Mouse (Mus musculus) liver, embryonic 14.5 days (tissue): ENCODE measurements around the gene Pttg1ip. TPM values are rescaled to one million over a fixed set of nuclear protein-coding genes. Genes with fewer than 3 reads are reported as not detected.

Source experiments
- ATAC-seq: fragments of 200-750 bp; cut with Nextera tagmentation; 2 replicates; pipeline ENCODE4 v1.8.0; 2017; ENCODE audit warnings: moderate number of reproducible peaks, mild to moderate bottlenecking, moderate library complexity; ENCODE audit not compliant: insufficient read depth
- DNase-seq, 3 experiments: peaks; one replicate each; pipeline ENCODE4 v3.0.0-alpha.2; 2012 to 2013; ENCODE audit warnings: low read depth in 3 of 3, low spot score in 3 of 3
- H3K27ac ChIP-seq: fragments of 300-500 bp; sonication (generic); 2 replicates; pipeline ENCODE4 v1.5.1; 2014; ENCODE audit warnings: moderate library complexity, mild to moderate bottlenecking, control low read depth, inconsistent platforms
- H3K27me3 ChIP-seq: fragments of 300-500 bp; sonication (generic); 2 replicates; pipeline ENCODE4 v1.6.1; 2014; ENCODE audit warnings: mild to moderate bottlenecking, low read length, moderate library complexity; ENCODE audit not compliant: control insufficient read depth, insufficient read depth
- H3K36me3 ChIP-seq: fragments of 300-500 bp; sonication (generic); replicated peaks from 2 replicates; pipeline ENCODE4 v1.6.1; 2014; ENCODE audit warnings: low read depth; ENCODE audit not compliant: control insufficient read depth, insufficient read depth
- H3K4me1 ChIP-seq, 2 experiments: fragments of 200-500 bp in 1 of 2; fragments of 300-500 bp in 1 of 2; sonication (generic) in 1 of 2; replicated peaks; 2 replicates each; pipeline ENCODE4 v1.6.1; 2012 to 2014; ENCODE audit warnings: antibody characterized with exemption in 1 of 2, inconsistent platforms in 1 of 2, low read length in 1 of 2; ENCODE audit not compliant: control insufficient read depth in 2 of 2, insufficient read depth in 2 of 2
- H3K4me2 ChIP-seq: fragments of 300-500 bp; sonication (generic); 2 replicates; pipeline ENCODE4 v1.6.1; 2014; ENCODE audit warnings: low read depth, mild to moderate bottlenecking, control low read depth, moderate library complexity
- H3K4me3 ChIP-seq, 2 experiments: fragments of 200-500 bp in 1 of 2; fragments of 300-500 bp in 1 of 2; sonication (generic) in 1 of 2; 2 replicates each; pipeline ENCODE4 v1.5.1; 2012 to 2014; ENCODE audit warnings: low read depth in 2 of 2, low read length in 2 of 2, mild to moderate bottlenecking in 2 of 2, control low read depth in 1 of 2, inconsistent platforms in 1 of 2, moderate library complexity in 1 of 2; ENCODE audit not compliant: insufficient read depth in 1 of 2
- H3K9ac ChIP-seq: fragments of 300-500 bp; sonication (generic); replicated peaks from 2 replicates; pipeline ENCODE4 v1.6.1; 2014; ENCODE audit warnings: mild to moderate bottlenecking, control low read depth, moderate library complexity
- H3K9me3 ChIP-seq: fragments of 300-500 bp; sonication (generic); 2 replicates; pipeline ENCODE4 v1.6.1; 2016; ENCODE audit warnings: low read length, mixed read lengths; ENCODE audit not compliant: control insufficient read depth
- CTCF ChIP-seq: IDR thresholded peaks from 2 replicates; pipeline ENCODE4 v1.5.1; 2016; ENCODE audit warnings: antibody characterized with exemption, low read depth, control low read depth
- EP300 ChIP-seq: IDR thresholded peaks from 2 replicates; pipeline ENCODE4 v1.6.1; 2016; ENCODE audit warnings: antibody characterized with exemption, low read depth
- WGBS: fragments of 180-500 bp; shearing (Covaris S2); extraction: QIAGEN DNeasy Blood & Tissue Kit; methylation state at CpG from one replicate; pipeline ENCODE4 v1.1.7; 2014; ENCODE audit not compliant: insufficient replicate concordance; 5-methylcytosine and 5-hydroxymethylcytosine counted together
- polyA plus RNA-seq, 2 experiments: library from polyadenylated mRNA; depleted of rRNA in 1 of 2; stranded (reverse) in 1 of 2; unstranded in 1 of 2; fragments of >200 nt; fragmentation: Nextera tagmentation in 1 of 2; extraction: Ambion mirVana in 1 of 2; gene quantifications; 2 replicates each; pipeline versions ENCODE4 v1.2.1 to v1.2.3; 2012 to 2014

Gene Pttg1ip
- polyA plus RNA-seq, 2 experiments = 40.5 to 64.8 TPM

DNA sequence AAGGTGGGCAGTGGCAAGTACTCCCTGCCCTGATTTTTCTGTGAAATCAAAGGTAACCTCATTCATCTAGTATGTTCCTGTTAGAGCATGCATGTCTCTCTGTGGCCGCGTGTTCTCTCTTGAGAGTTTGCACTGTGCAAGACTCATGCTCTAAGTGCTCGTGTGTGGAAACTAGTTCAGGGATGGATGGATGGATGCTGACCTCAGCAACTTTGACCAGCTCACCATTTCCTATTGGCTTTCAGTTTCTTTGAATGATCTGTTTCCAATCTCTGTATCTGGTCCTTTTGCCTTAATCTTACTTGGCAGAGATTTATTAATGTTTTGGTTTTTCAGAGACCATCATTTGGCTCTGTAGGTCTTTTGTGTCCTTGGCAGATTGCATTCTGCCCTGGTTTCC, 47.6 kb downstream of the Pttg1ip start:
- peaks cover 0 to 11% of the 10 kb centered on the region in 2 experiments; a peak in 1 of 4 replicates for H3K4me1 ChIP-seq
- TF ChIP-seq EP300 (no peak), CTCF (no peak)
- no peak overlapping the region for H3K27ac ChIP-seq
- no peaks in the 10 kb centered on the region for H3K9me3 ChIP-seq
- no peak overlapping the region for H3K9ac ChIP-seq
- peaks cover 21% of the 10 kb centered on the region for H3K36me3 ChIP-seq
- H3K27me3 ChIP-seq = no peaks in the 10 kb centered on the region
- 81% methylated on average over 3 of the region's 3 CpGs for WGBS
- H3K4me3 ChIP-seq = no peak overlapping the region
- ATAC-seq (no peak), DNase-seq (no peak)
- no peak overlapping the region for H3K4me2 ChIP-seq

DNA sequence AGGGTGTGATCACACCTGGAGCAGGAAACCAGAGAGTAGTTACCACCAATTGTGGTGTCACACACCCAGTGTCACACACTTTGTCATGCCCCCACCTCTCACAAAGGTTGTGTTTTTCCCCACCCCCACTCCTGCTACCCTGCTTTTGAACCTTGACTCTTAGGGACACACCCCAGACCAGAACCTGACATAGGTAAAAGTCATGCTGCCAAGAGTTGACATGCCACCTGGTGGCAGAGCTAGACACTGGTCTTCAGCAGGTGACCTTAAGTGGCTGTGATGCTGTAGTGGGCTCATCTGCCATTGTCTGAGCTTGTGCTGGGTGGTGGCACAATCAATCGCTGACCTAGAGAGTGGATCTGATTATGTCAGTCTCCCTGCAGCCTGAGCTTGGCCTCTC, 48.5 kb downstream of the Pttg1ip start:
- 74% methylated on average over 1 of the region's 1 CpGs for WGBS
- Histone ChIP-seq H3K9me3 (no peaks in the 10 kb centered on the region), H3K4me3 (no peak overlapping the region), H3K4me1 (peaks cover 0 to 11% of the 10 kb centered on the region in 2 experiments; a peak in 1 of 4 replicates), H3K36me3 (peaks cover 21% of the 10 kb centered on the region), H3K27me3 (no peaks in the 10 kb centered on the region), H3K4me2 (no peak overlapping the region), H3K9ac (no peak overlapping the region), H3K27ac (no peak overlapping the region)
- no peak for DNase-seq
- TF ChIP-seq CTCF (peak; percentile 44), EP300 (no peak)
- no peak for ATAC-seq

GRCm38 (mm10) chr10:77634016-77634415, 52.5 kb downstream of the Pttg1ip start:
- Histone ChIP-seq H3K27ac (no peak overlapping the region), H3K9ac (no peak overlapping the region), H3K4me1 (peaks cover 0 to 5% of the 10 kb centered on the region in 2 experiments; a peak in 1 of 4 replicates), H3K4me3 (no peak overlapping the region), H3K9me3 (no peaks in the 10 kb centered on the region), H3K4me2 (no peak overlapping the region), H3K36me3 (peaks cover 36% of the 10 kb centered on the region), H3K27me3 (no peaks in the 10 kb centered on the region)
- DNase-seq (no peak), ATAC-seq (no peak)
- WGBS = 81% methylated on average over 6 of the region's 6 CpGs
- TF ChIP-seq CTCF = no peak
- no peak for TF ChIP-seq EP300

GRCm38 (mm10) chr10:77634452-77635231, 53.1 kb downstream of the Pttg1ip start:
- H3K4me3 ChIP-seq = no peak overlapping the region
- peaks cover 0 to 5% of the 10 kb centered on the region in 2 experiments; a peak in 1 of 4 replicates for H3K4me1 ChIP-seq
- ATAC-seq (no peak), DNase-seq (no peak)
- H3K9ac ChIP-seq = no peak overlapping the region
- no peaks in the 10 kb centered on the region for H3K9me3 ChIP-seq
- H3K27me3 ChIP-seq = no peaks in the 10 kb centered on the region
- no peak overlapping the region for H3K27ac ChIP-seq
- peaks cover 36% of the 10 kb centered on the region for H3K36me3 ChIP-seq
- WGBS = 71% methylated on average over 13 of the region's 13 CpGs
- no peak overlapping the region for H3K4me2 ChIP-seq
- TF ChIP-seq CTCF (no peak), EP300 (no peak)

GRCm38 (mm10) chr10:77636234-77636922, 54.9 kb downstream of the Pttg1ip start:
- Histone ChIP-seq H3K9me3 (no peaks in the 10 kb centered on the region), H3K27ac (no peak overlapping the region)
- no peak for TF ChIP-seq EP300

More at GRCm38 (mm10) chr10:77636234-77636922, 54.9 kb downstream of the Pttg1ip start:
- H3K4me3 ChIP-seq = no peak overlapping the region
- WGBS = 76% methylated on average over 7 of the region's 7 CpGs
- H3K27me3 ChIP-seq = no peaks in the 10 kb centered on the region
- no peak for DNase-seq
- peaks cover 0 to 5% of the 10 kb centered on the region in 2 experiments; a peak in 1 of 4 replicates for H3K4me1 ChIP-seq
- no peak for ATAC-seq
- H3K9ac ChIP-seq = no peak overlapping the region
- peaks cover 38% of the 10 kb centered on the region for H3K36me3 ChIP-seq
- no peak overlapping the region for H3K4me2 ChIP-seq
